Mouse (Mus musculus): ENCODE results near the gene Glo1. TPM values are rescaled to one million over a fixed set of nuclear protein-coding genes. Genes with fewer than 3 reads are reported as not detected.
A peak's percentile ranks its signal among the peaks of the same experiment; 100 is the strongest.

The Glo1 gene
- polyA plus RNA-seq, 1 experiment from 2014 or later: 233 TPM

DNA sequence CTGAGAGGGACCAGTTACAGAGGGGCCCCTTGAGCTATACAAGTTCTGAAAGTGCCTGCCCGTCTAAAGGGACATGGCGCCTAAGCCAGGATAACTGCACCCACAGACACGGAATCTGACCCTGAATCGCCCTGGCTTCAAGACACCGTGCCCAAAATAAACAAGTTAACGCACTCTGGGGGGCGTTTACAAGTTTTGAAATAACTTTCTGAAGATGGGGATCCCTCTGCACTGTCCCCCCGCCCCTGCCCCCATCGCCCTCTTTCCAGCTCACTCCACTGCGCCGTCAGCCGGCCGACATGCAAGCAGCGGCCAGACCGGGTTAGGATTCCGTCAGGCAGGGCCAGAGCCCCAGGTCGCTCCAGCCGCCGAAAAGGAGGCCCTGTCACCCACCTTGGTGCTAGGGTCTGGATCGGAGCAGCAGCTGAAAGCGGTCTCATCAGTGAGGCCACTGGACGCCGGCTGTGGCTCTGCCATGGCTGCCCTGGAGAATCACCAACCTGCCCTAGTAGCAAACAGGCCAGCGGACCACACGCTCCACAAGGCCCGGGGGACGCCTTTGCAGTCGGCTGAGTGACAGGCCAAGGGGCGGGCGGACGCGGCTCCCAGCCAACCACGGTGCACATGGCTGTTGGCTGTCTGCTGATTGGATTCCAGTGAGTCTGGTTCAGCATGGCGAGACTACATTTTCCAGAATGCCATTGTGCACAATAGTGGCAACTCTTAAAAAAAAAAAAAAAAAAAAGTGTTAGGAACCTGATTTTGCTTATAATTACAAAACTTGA is 14.4 kb downstream of the Glo1 start:
- under 1% methylated on average over 34 of the region's 34 CpGs for WGBS
- peak; percentile 100 for ATAC-seq (ENCODE audit: insufficient number of reproducible peaks, insufficient read depth, low FRiP score, low TSS enrichment, low read depth)
- Histone ChIP-seq H3K36me3 (0 out of 2 replicates have a peak, but pooled peaks cover 2% of the 10 kb centered on the region), H3K4me2 (peak overlapping the region; percentile 64), H3K9ac (replicated peaks) (peak overlapping the region; percentile 84), H3K4me3 (replicated peaks) (peak overlapping the region; percentile 68), H3K27me3 (no peaks in the 10 kb centered on the region), H3K27ac (peak overlapping the region; percentile 89), H3K9me3 (no peaks in the 10 kb centered on the region), H3K4me1 (replicated peaks) (peaks cover 30% of the 10 kb centered on the region)

- H3K4me1 ChIP-seq (replicated peaks): peaks cover 39% of the 10 kb centered on the region
- H3K9ac ChIP-seq (replicated peaks): peak overlapping the region; percentile 84
- no peaks in the 10 kb centered on the region for H3K27me3 ChIP-seq
- no peak for ATAC-seq (ENCODE audit: insufficient number of reproducible peaks, insufficient read depth, low FRiP score, low TSS enrichment, low read depth)
- WGBS: 24% methylated on average over 18 of the region's 18 CpGs
- peak overlapping the region; percentile 68 for H3K4me3 ChIP-seq (replicated peaks)
- H3K27ac ChIP-seq: peak overlapping the region; percentile 89
- peak overlapping the region; percentile 64 for H3K4me2 ChIP-seq
- 0 out of 2 replicates have a peak, but pooled peaks cover 2% of the 10 kb centered on the region for H3K36me3 ChIP-seq
- no peaks in the 10 kb centered on the region for H3K9me3 ChIP-seq
Measured at GRCm38 (mm10) chr17:30611221-30612074, 15.2 kb downstream of the Glo1 start.

DNA sequence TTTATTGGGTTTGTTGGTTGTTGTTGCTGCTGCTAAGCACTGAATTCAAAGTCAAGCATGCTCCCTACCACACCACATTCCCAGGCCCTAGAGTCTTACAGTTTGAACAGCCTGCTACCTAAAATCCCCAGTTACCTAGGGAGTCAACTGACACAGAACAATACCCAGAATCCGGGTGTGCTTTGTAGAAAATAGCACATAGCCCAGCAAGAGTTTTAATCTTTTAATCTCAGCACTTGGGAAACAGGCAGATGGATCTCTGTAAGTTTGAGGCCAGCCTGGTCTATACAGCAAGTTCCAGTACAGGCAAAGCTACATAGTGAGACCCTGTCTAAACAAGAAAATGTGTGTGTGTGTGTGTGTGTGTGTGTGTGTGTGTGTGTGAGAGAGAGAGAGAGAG is 15.9 kb downstream of the Glo1 start:
- Histone ChIP-seq H3K27me3 (no peaks in the 10 kb centered on the region), H3K4me1 (replicated peaks) (peaks cover 44% of the 10 kb centered on the region), H3K27ac (no peak overlapping the region), H3K9ac (replicated peaks) (no peak overlapping the region), H3K4me2 (no peak overlapping the region; the same call in 1 of the 2 replicates), H3K9me3 (no peaks in the 10 kb centered on the region), H3K4me3 (replicated peaks) (no peak overlapping the region), H3K36me3 (0 out of 2 replicates have a peak, but pooled peaks cover 2% of the 10 kb centered on the region)
- ATAC-seq (ENCODE audit: insufficient number of reproducible peaks, insufficient read depth, low FRiP score, low TSS enrichment, low read depth): no peak
- 86% methylated on average over 1 of the region's 1 CpGs for WGBS

DNA sequence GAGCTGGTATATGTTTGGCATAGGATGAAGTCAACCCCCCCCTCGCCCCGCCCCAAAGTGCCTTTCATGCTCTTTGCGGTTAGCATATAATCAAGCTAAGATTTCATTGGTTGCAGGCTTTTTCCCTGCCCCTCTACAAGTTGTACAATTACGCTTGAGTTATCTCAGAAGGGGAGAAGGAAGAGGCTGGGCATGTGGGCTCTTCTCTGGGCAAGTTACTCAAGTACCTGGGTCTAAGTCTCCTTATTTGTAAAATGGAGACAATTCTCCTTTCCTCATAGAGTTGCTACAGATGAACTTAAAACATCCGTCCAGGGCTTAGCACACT is 16.7 kb downstream of the Glo1 start:
- ATAC-seq (ENCODE audit: insufficient number of reproducible peaks, insufficient read depth, low FRiP score, low TSS enrichment, low read depth): no peak
- Histone ChIP-seq H3K9ac (replicated peaks) (no peak overlapping the region), H3K27ac (no peak overlapping the region), H3K4me3 (replicated peaks) (no peak overlapping the region), H3K4me2 (no peak overlapping the region), H3K27me3 (no peaks in the 10 kb centered on the region), H3K9me3 (no peaks in the 10 kb centered on the region), H3K4me1 (replicated peaks) (peaks cover 50% of the 10 kb centered on the region), H3K36me3 (0 out of 2 replicates have a peak, but pooled peaks cover 2% of the 10 kb centered on the region)
- WGBS: 97% methylated on average over 5 of the region's 5 CpGs

DNA sequence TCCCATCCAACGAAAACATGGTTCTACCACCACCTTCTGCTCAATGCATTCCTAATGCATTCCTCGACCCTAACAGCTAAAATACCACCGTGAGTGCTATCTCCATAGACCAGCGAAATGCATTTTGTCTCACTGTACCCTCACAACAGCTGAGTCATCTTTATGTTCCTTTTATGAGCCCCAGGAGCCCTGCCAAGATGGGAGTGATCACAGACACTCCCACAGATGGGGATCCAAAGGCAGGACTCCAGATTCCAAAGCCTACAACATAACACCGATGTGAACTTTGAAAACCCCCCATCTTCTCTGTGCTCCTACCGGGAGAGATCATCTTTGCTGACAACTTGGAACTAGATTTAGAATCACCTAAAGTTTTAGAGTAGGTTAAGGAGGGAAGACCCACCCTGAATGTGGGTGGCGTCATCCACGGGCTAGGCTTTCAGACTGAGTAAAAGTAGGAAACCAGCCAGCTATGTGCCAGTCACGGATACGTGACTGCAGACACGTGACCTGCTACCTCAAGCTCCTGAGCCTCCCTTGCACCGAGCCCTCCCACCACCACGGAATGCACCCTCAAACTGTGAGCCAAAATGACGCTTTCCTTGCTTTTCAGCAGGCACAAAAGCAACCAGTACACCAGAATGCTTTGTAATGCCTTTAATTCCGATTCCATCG is 17.2 kb downstream of the Glo1 start:
- Histone ChIP-seq H3K4me3 (replicated peaks) (no peak overlapping the region), H3K9me3 (no peaks in the 10 kb centered on the region), H3K27ac (no peak overlapping the region), H3K9ac (replicated peaks) (no peak overlapping the region), H3K4me2 (no peak overlapping the region), H3K4me1 (replicated peaks) (peaks cover 50% of the 10 kb centered on the region), H3K27me3 (no peaks in the 10 kb centered on the region), H3K36me3 (0 out of 2 replicates have a peak, but pooled peaks cover 2% of the 10 kb centered on the region)
- no peak for ATAC-seq (ENCODE audit: insufficient number of reproducible peaks, insufficient read depth, low FRiP score, low TSS enrichment, low read depth)
- 90% methylated on average over 16 of the region's 16 CpGs for WGBS

- Histone ChIP-seq H3K9me3 (no peaks in the 10 kb centered on the region), H3K4me2 (no peak overlapping the region), H3K4me3 (replicated peaks) (no peak overlapping the region), H3K27ac (peak overlapping the region; percentile 67; the same call in 1 of the 2 replicates), H3K9ac (replicated peaks) (no peak overlapping the region), H3K27me3 (no peaks in the 10 kb centered on the region), H3K36me3 (peaks cover 7% of the 10 kb centered on the region), H3K4me1 (replicated peaks) (peaks cover 50% of the 10 kb centered on the region)
- no peak for ATAC-seq (ENCODE audit: insufficient number of reproducible peaks, insufficient read depth, low FRiP score, low TSS enrichment, low read depth)
- WGBS: 65% methylated on average over 8 of the region's 8 CpGs
Measured at GRCm38 (mm10) chr17:30607909-30608495, 18.7 kb downstream of the Glo1 start.

DNA sequence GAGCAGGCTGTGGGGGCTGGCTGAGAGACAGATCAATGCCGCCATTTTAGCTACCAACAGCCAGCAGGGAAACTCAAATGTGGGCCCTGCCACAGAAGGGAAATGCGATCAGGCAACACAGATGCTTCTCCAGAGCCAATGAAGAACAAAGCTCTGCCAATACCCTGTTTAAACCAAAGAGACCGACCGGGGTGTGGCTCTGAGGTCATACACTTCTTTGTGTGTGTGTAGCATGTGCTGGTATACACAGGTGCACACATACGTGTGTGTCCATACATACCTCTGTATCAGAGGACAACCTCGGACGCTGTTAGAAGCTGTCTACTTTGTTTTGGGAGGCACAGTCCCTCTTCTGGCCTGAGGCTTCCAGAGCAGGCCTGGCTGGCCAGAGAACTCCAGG is 19.3 kb downstream of the Glo1 start:
- no peak overlapping the region for H3K4me2 ChIP-seq
- no peak for ATAC-seq (ENCODE audit: insufficient number of reproducible peaks, insufficient read depth, low FRiP score, low TSS enrichment, low read depth)
- H3K4me1 ChIP-seq (replicated peaks): peaks cover 50% of the 10 kb centered on the region
- H3K27me3 ChIP-seq: no peaks in the 10 kb centered on the region
- no peak overlapping the region for H3K9ac ChIP-seq (replicated peaks)
- H3K36me3 ChIP-seq: peaks cover 14% of the 10 kb centered on the region
- no peak overlapping the region for H3K4me3 ChIP-seq (replicated peaks)
- no peaks in the 10 kb centered on the region for H3K9me3 ChIP-seq
- peak overlapping the region; percentile 67 for H3K27ac ChIP-seq
- WGBS: 89% methylated on average over 7 of the region's 7 CpGs

GRCm38 (mm10) chr17:30606634-30607081 is 20.0 kb downstream of the Glo1 start:
- no peak overlapping the region for H3K9ac ChIP-seq (replicated peaks)
- H3K4me3 ChIP-seq (replicated peaks): no peak overlapping the region
- ATAC-seq (ENCODE audit: insufficient number of reproducible peaks, insufficient read depth, low FRiP score, low TSS enrichment, low read depth): no peak
- no peak overlapping the region for H3K4me2 ChIP-seq
- no peaks in the 10 kb centered on the region for H3K9me3 ChIP-seq
- no peaks in the 10 kb centered on the region for H3K27me3 ChIP-seq
- H3K27ac ChIP-seq: no peak overlapping the region
- 84% methylated on average over 8 of the region's 8 CpGs for WGBS
- H3K4me1 ChIP-seq (replicated peaks): peaks cover 50% of the 10 kb centered on the region
- H3K36me3 ChIP-seq: peaks cover 20% of the 10 kb centered on the region

DNA sequence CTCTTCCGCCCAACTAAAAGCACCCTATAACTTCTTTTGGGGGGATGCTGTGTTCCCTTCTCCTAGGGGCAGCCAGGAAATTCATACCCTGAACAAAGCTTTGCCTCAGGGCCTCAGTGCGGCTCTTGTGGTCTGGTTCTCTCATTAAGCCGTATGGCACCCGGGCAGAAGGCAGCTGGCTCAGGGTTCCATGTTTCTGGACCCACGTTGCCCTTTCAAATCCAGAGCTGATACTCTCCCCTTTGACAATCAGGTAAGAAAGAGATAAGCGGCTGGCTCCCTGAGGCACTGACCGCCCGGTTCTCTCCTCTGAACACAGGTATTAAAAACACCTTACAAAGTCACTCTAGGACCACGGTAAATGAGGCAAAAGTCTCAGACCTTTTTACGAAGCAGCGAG is 20.5 kb downstream of the Glo1 start:
- Histone ChIP-seq H3K4me3 (replicated peaks) (no peak overlapping the region), H3K36me3 (peaks cover 25% of the 10 kb centered on the region), H3K9me3 (no peaks in the 10 kb centered on the region), H3K4me1 (replicated peaks) (peaks cover 46% of the 10 kb centered on the region), H3K27me3 (no peaks in the 10 kb centered on the region), H3K27ac (0 out of 2 replicates have a peak overlapping the region, but pooled peaks have one; percentile 12), H3K4me2 (no peak overlapping the region), H3K9ac (replicated peaks) (no peak overlapping the region)
- ATAC-seq (ENCODE audit: insufficient number of reproducible peaks, insufficient read depth, low FRiP score, low TSS enrichment, low read depth): no peak
- WGBS: 76% methylated on average over 11 of the region's 11 CpGs

GRCm38 (mm10) chr17:30605001-30605400 is 21.7 kb downstream of the Glo1 start:
- Histone ChIP-seq H3K4me2 (no peak overlapping the region), H3K9me3 (no peaks in the 10 kb centered on the region), H3K36me3 (peaks cover 37% of the 10 kb centered on the region), H3K27me3 (no peaks in the 10 kb centered on the region), H3K27ac (no peak overlapping the region), H3K4me1 (replicated peaks) (peaks cover 40% of the 10 kb centered on the region), H3K4me3 (replicated peaks) (no peak overlapping the region), H3K9ac (replicated peaks) (no peak overlapping the region)
- no peak for ATAC-seq (ENCODE audit: insufficient number of reproducible peaks, insufficient read depth, low FRiP score, low TSS enrichment, low read depth)
- WGBS: 84% methylated on average over 5 of the region's 5 CpGs

Measured in limb, embryonic 12.5 days (tissue).